Mouse (Mus musculus) forebrain, embryonic 12.5 days (tissue): ENCODE data around the gene Defb45. TPM values are rescaled to one million over a fixed set of nuclear protein-coding genes. Genes with fewer than 3 reads are reported as not detected.
A peak's percentile ranks its signal among the peaks of the same experiment; 100 is the strongest.

Experiments
- ATAC-seq: fragments of 200-750 bp; cut with Nextera tagmentation; 2 replicates; pipeline ENCODE4 v1.8.0; 2017; ENCODE audit warnings: moderate TSS enrichment; ENCODE audit not compliant: low FRiP score
- H3K27ac ChIP-seq: fragments of 300-500 bp; sonication (generic); 2 replicates; pipeline ENCODE4 v1.5.1; 2016; ENCODE audit warnings: mild to moderate bottlenecking
- H3K27me3 ChIP-seq: fragments of 300-500 bp; sonication (generic); 2 replicates; pipeline ENCODE4 v1.6.1; 2016; ENCODE audit warnings: mild to moderate bottlenecking
- H3K36me3 ChIP-seq: fragments of 300-500 bp; sonication (generic); replicated peaks from 2 replicates; pipeline ENCODE4 v1.6.1; 2016; ENCODE audit warnings: mild to moderate bottlenecking
- H3K4me1 ChIP-seq: fragments of 300-500 bp; sonication (generic); 2 replicates; pipeline ENCODE4 v1.6.1; 2016
- H3K4me2 ChIP-seq: fragments of 300-500 bp; sonication (generic); 2 replicates; pipeline ENCODE4 v1.6.1; 2016; ENCODE audit warnings: mild to moderate bottlenecking, moderate library complexity
- H3K4me3 ChIP-seq: fragments of 300-500 bp; sonication (generic); replicated peaks from 2 replicates; pipeline ENCODE4 v1.5.1; 2016; ENCODE audit warnings: mild to moderate bottlenecking
- H3K9ac ChIP-seq: fragments of 300-500 bp; sonication (generic); 2 replicates; pipeline ENCODE4 v1.6.1; 2016; ENCODE audit warnings: mild to moderate bottlenecking
- H3K9me3 ChIP-seq: fragments of 300-500 bp; sonication (generic); 2 replicates; pipeline ENCODE4 v1.6.1; 2016
- WGBS: fragments of 180-500 bp; shearing (Covaris S2); methylation state at CpG from one replicate; pipeline ENCODE4 v1.1.7; 2016; 5-methylcytosine and 5-hydroxymethylcytosine counted together
- polyA plus RNA-seq: library from polyadenylated mRNA; unstranded; fragments of >200 nt; fragmentation: Nextera tagmentation; extraction: Ambion mirVana; gene quantifications from 2 replicates; pipeline ENCODE4 v1.2.1, GENCODE M21; 2016

The Defb45 gene
- polyA plus RNA-seq, 1 experiment from 2014 or later = not detected

DNA sequence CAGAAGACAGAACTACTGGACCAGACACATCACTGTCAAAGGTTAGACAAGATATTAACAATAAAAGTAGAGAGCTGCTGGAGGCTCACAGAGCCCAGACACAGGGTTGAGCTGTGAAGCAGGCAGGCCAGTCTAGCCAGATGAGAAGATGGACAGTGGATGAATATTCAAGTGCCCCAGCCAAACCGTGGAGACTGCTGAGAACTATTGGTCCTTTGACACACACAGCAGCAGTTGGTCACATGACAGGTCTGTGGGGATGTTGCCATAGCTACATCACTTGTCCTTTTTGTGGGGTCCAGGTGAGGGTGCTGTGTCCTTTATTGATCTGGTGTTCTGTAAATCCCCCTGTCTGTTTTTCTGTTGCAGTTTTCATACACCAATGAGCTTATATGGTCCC lies 26.1 kb upstream of the Defb45 start:
- H3K27me3 ChIP-seq = peaks cover 59% of the 10 kb centered on the region
- no peak overlapping the region for H3K4me2 ChIP-seq
- no peak overlapping the region for H3K27ac ChIP-seq
- 8% methylated on average over 1 of the region's 1 CpGs for WGBS
- H3K36me3 ChIP-seq = no peaks in the 10 kb centered on the region
- ATAC-seq = peak; percentile 70
- H3K9me3 ChIP-seq = no peaks in the 10 kb centered on the region
- H3K4me1 ChIP-seq = peaks cover 23% of the 10 kb centered on the region
- no peak overlapping the region for H3K9ac ChIP-seq
- no peak overlapping the region for H3K4me3 ChIP-seq

DNA sequence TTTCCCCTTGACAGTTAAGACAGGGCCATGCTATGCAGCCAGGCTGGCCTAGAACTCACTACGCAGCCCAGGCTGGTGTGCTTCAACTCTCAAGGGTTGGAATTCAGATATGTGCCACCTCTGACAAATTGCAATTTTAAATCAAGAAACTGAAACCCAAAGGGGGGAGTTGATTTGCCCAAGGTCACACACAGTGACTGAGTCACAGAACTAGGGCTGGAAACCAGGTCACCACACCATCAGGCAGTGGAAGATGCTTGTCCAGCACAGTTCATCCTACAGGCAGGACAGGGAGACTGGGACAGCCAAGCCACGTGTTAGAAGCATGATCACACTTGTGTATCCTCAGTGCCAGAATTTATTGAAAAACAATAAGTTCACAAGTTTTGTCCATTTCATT lies 25.4 kb upstream of the Defb45 start:
- no peak overlapping the region for H3K4me2 ChIP-seq
- H3K36me3 ChIP-seq = no peaks in the 10 kb centered on the region
- H3K9me3 ChIP-seq = no peaks in the 10 kb centered on the region
- H3K4me3 ChIP-seq = no peak overlapping the region
- peaks cover 23% of the 10 kb centered on the region for H3K4me1 ChIP-seq
- peaks cover 54% of the 10 kb centered on the region for H3K27me3 ChIP-seq
- no peak for ATAC-seq
- WGBS = 86% methylated on average over 2 of the region's 2 CpGs
- no peak overlapping the region for H3K9ac ChIP-seq
- no peak overlapping the region for H3K27ac ChIP-seq

DNA sequence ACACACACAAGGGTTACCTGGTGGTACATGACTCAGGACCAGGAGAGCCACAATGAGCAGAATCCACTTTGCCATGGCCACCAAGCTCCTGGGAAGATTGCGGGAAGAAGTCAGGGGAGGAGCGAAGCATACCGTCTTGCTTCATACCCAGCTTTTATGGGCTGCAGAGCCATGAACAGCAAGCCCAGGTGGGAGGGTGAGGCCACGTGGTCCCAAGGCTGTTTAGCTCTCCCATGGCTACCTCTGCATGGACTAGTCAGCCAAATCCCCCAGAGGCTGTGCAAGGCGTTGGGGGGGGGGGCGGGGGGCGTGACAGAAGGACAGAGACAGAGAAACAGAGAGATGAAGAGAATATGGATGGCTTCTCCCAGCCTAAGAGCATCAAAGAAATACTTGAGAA lies 23.8 kb upstream of the Defb45 start, which contains the start of gene Defb25:
TSS of gene Defb25 (minus strand) at position 101 of the 400 bp plus-strand sequence.
- Histone ChIP-seq H3K27me3 (peaks cover 38% of the 10 kb centered on the region), H3K27ac (no peak within 1 kb of the TSS), H3K9me3 (no peaks in the 10 kb centered on the region), H3K9ac (no peak within 1 kb of the TSS), H3K4me3 (no peak within 1 kb of the TSS), H3K4me2 (no peak within 1 kb of the TSS), H3K36me3 (no peaks in the 10 kb centered on the region), H3K4me1 (peaks cover 23% of the 10 kb centered on the region)
- 84% methylated on average over 7 of the region's 7 CpGs for WGBS
- ATAC-seq = no peak

DNA sequence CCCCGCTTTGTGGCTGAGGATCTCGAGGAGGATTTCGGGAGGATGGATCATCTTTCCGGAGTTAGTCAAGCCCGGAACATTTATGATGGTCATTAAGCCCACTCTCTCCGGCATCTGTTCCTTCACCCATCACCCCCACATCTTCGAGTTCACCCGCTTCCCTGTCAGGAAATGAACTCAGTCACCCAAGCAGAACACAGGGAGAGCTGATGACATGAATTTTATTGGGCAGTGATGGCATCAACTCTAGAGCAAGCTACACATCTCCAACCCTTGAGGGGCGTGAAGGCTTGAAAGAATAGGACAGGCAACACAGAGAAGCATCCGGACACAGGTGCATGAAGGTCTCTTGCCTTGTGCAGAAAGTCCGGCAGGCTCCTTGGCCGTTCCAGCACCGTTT lies 23.0 kb upstream of the Defb45 start:
- peaks cover 30% of the 10 kb centered on the region for H3K27me3 ChIP-seq
- no peaks in the 10 kb centered on the region for H3K9me3 ChIP-seq
- no peaks in the 10 kb centered on the region for H3K36me3 ChIP-seq
- H3K9ac ChIP-seq = no peak overlapping the region
- peaks cover 20% of the 10 kb centered on the region for H3K4me1 ChIP-seq
- H3K4me2 ChIP-seq = no peak overlapping the region
- H3K4me3 ChIP-seq = no peak overlapping the region
- no peak for ATAC-seq
- no peak overlapping the region for H3K27ac ChIP-seq
- WGBS = 90% methylated on average over 13 of the region's 13 CpGs

DNA sequence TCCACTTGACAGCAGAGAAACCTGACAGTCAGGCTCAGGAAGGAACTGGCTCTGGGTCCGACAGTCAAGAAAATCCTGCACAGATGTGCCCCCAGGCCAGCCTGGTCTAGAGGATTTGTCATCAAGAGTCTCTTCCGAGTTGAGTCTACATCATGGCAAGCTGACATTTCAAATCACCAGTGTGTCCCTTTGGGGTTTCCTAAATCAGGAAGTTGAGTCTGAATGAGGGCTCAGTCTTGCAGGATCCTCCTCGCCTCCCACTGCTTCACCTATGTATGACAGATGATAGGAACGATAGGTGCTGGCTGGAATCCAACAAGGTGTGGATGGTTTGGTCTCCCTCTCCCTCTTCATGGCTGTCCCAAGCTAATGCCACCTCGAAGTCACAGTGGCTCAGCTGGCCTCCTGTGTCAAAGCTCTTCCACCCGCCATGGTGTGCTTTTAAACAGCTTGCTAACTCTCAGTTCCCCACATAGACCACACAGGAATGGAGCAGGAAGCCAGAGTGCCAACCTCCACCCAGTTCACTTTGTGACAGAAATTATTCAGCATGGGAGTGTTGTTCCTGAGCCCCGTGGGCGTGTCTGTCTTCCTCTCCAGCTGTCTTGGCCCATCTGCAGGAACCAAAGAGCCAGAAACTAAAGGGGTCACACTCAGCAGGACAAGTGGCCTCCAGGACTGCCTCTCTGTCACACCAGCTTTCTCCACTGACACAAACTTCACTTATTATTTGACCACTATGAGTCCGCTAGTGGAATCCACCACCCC lies 21.4 kb upstream of the Defb45 start:
- Histone ChIP-seq H3K4me2 (no peak overlapping the region), H3K4me3 (no peak overlapping the region), H3K4me1 (peaks cover 6% of the 10 kb centered on the region), H3K27ac (no peak overlapping the region), H3K27me3 (peaks cover 14% of the 10 kb centered on the region), H3K9me3 (no peaks in the 10 kb centered on the region), H3K9ac (no peak overlapping the region), H3K36me3 (no peaks in the 10 kb centered on the region)
- no peak for ATAC-seq
- 78% methylated on average over 9 of the region's 9 CpGs for WGBS

DNA sequence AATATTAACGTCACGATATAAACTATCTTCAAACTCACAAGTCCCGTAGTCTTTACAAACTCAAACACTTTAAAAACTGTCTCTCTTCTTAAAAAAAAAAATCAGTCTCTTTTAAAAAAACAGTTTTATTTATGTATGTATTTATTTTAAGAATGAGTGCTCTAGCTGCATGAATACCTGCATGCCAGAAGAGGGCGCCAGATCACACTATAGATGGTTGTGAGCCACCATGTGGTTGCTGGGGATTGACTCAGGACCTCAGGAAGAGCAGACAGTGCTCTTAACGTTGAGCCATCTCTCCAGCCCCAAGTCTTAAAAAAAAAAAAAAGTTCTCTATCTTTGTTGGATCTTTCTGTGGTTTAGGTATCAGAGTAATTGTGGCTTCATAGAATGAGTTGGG lies 18.2 kb upstream of the Defb45 start:
- Histone ChIP-seq H3K4me2 (no peak overlapping the region), H3K4me1 (no peaks in the 10 kb centered on the region), H3K27ac (no peak overlapping the region), H3K9me3 (no peaks in the 10 kb centered on the region), H3K4me3 (no peak overlapping the region), H3K9ac (no peak overlapping the region), H3K27me3 (no peaks in the 10 kb centered on the region), H3K36me3 (no peaks in the 10 kb centered on the region)
- WGBS = 55% methylated on average over 5 of the region's 5 CpGs
- ATAC-seq = no peak

DNA sequence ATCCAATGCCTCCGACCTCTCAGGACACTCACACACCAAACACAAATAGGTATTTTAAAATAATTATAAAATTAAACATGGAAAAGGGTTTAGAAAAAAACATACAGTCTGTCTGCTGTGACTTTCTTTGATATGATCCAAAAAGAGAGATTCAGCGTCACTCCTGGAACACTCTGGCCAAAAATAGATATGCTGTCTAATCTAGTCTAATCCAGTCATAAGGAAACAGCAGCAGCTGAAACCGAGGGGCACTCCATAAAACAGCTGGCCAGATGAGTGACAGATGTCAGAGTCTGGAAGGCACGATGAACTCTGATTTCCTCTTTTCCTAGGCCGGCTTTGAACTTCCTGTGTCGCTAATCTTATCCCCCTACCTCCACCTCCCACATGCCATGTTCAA lies 17.3 kb upstream of the Defb45 start:
- no peak overlapping the region for H3K9ac ChIP-seq
- H3K4me3 ChIP-seq = no peak overlapping the region
- H3K36me3 ChIP-seq = no peaks in the 10 kb centered on the region
- H3K27me3 ChIP-seq = no peaks in the 10 kb centered on the region
- 88% methylated on average over 6 of the region's 6 CpGs for WGBS
- no peak overlapping the region for H3K27ac ChIP-seq
- H3K4me1 ChIP-seq = no peaks in the 10 kb centered on the region
- H3K9me3 ChIP-seq = no peaks in the 10 kb centered on the region
- no peak overlapping the region for H3K4me2 ChIP-seq
- no peak for ATAC-seq

DNA sequence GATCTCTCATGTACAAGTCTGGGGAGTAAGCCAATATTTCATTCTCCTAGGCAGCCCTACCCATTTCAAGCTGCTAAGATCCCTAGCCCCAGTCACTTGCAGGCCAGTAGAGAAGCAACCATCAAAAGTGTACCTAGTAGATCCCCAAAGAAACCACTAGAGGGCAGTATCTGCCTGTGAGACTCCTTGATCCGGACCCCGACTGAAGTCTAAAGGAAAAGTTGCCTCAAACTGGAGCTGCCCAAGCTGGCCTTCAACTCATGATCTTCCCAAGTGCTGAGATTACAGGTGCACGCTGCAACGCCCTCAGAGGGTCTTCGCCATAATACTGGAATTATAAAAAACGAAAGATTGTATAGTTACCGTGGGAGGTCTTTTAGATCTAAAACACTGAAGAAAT lies 16.4 kb upstream of the Defb45 start:
- Histone ChIP-seq H3K4me3 (no peak overlapping the region), H3K9ac (no peak overlapping the region), H3K36me3 (no peaks in the 10 kb centered on the region), H3K27ac (no peak overlapping the region), H3K9me3 (no peaks in the 10 kb centered on the region), H3K4me2 (no peak overlapping the region), H3K27me3 (no peaks in the 10 kb centered on the region), H3K4me1 (no peaks in the 10 kb centered on the region)
- peak; percentile 33; the same call in 1 of the 2 replicates for ATAC-seq
- WGBS = 11% methylated on average over 7 of the region's 7 CpGs

DNA sequence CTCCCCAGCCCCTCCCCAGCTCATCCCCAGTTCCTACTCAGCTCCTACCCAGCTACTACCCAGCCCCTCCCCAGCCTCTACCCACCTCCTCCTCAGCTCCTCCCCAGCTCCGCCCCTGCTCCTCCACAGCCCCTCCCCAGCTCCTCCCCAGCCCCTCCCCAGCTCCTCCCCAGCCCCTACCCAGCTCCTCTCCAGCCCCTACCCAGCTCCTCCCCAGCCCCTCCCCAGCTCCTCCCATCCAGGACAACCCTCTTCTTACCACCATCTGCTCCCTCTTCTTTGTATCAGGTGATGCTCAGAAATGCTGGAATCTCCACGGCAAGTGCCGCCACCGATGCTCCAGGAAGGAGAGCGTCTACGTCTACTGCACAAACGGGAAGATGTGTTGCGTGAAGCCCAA lies 13.0 kb upstream of the Defb45 start:
- Histone ChIP-seq H3K27me3 (no peaks in the 10 kb centered on the region), H3K9me3 (no peaks in the 10 kb centered on the region), H3K4me2 (no peak overlapping the region), H3K27ac (no peak overlapping the region), H3K36me3 (no peaks in the 10 kb centered on the region), H3K9ac (no peak overlapping the region), H3K4me1 (no peaks in the 10 kb centered on the region), H3K4me3 (no peak overlapping the region)
- WGBS = 37% methylated on average over 8 of the region's 8 CpGs
- no peak for ATAC-seq

DNA sequence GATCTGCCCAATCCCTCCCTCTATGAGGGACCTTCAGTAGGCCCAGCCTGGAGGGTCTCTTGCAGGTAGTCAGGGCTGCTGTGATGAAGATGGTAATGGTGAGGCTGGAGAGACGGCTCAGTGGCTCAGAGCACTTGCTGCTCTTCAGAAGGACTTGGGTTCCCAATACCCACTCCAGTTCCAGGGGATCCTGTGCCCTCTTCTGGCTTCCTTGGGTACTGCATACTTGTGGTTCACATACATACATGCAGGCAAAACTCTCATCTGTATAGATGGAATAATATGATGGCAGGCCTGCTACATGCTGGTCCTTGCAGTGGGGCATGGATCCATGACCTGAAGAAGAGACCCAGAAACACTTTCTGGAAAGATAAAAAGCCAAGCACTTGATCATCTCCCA lies 9.5 kb upstream of the Defb45 start:
- 95% methylated on average over 1 of the region's 1 CpGs for WGBS
- Histone ChIP-seq H3K9me3 (no peaks in the 10 kb centered on the region), H3K27me3 (no peaks in the 10 kb centered on the region)

DNA sequence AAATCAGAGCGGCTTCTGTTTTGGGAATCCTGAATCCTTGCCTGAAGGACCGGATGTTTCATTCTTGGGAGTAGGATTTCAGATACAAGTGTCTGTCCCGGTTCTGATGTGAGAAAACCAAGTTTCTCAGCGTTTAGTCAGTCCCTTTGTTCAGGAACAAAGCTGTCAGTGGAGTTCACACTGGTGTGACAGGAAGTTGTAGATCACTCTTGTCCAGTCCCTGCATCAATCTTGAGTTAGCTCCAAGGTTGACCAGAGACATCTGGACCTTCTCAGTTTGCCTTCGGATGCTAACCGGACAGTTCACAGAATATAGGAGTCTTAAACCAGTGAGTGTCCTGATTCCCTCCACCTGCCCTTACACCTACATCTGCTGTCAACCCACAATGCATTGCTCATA lies 8.5 kb upstream of the Defb45 start:
- no peak overlapping the region for H3K4me2 ChIP-seq
- H3K9ac ChIP-seq = no peak overlapping the region
- no peaks in the 10 kb centered on the region for H3K27me3 ChIP-seq
- no peaks in the 10 kb centered on the region for H3K4me1 ChIP-seq
- 77% methylated on average over 6 of the region's 6 CpGs for WGBS
- H3K36me3 ChIP-seq = no peaks in the 10 kb centered on the region
- no peak overlapping the region for H3K27ac ChIP-seq
- H3K9me3 ChIP-seq = no peaks in the 10 kb centered on the region
- no peak for ATAC-seq
- H3K4me3 ChIP-seq = no peak overlapping the region

More for the DNA sequence above, 9.5 kb upstream of the Defb45 start:
- ATAC-seq = no peak
- Histone ChIP-seq H3K4me2 (no peak overlapping the region), H3K4me3 (no peak overlapping the region), H3K27ac (no peak overlapping the region), H3K36me3 (no peaks in the 10 kb centered on the region), H3K9ac (no peak overlapping the region), H3K4me1 (no peaks in the 10 kb centered on the region)

DNA sequence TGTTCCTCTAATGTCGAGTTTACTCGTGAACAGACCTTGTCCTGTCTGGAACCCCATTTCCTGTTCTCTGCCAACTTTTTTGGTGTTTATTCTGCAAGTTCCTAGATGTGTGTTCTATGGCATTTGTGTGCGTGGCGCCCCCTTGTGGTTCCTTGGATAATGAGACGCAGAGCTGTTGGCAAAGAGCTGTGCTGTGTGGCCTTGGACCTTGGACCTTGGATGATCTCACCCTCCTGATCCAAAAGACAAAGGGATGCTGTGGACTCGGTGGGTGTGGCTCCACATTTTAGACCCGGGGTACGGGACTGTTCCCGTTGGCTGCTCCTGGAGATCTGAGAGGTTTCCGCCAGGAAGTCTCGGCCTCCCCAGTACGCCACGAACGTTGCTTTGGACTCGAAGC lies 4.9 kb upstream of the Defb45 start, which contains the start of gene Defb36:
TSS of gene Defb36 (plus strand) at position 271 of the 400 bp plus-strand sequence.
- Histone ChIP-seq H3K27me3 (no peaks in the 10 kb centered on the region), H3K4me2 (no peak within 1 kb of the TSS), H3K27ac (no peak within 1 kb of the TSS), H3K9me3 (no peaks in the 10 kb centered on the region), H3K9ac (no peak within 1 kb of the TSS), H3K36me3 (no peaks in the 10 kb centered on the region), H3K4me1 (no peaks in the 10 kb centered on the region), H3K4me3 (no peak within 1 kb of the TSS)
- WGBS = 84% methylated on average over 15 of the region's 15 CpGs
- no peak for ATAC-seq

DNA sequence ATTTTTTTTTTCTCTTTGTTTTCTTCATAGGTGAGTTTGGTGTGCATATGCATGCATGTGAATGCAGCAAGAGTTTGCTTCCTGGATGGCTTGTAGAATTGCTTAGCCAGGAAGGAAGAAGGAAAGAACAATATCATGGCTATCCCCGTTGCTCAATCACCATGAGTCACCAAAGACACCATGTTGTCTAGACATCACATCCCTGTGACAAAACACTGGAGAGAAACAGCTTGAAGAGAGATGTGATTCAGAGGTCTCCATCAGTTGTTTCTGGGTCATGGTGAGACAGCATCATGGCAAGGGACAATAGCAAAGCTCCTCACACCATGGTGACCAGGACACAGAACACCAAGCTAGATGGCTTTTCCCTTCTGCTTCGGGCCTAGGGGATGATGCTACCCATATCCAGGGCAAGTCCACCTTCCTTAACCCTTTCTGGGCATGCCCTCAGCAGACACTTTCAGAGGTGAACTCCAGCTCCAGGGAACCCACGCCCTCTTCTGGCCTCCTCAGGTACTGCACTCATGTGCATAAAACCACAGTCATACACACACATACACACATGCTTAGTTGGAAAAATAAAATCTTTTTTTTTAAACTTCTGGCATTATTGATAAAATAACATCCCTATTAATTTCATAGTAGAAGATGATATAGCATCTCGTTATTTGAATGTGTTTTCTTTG lies 2.2 kb upstream of the Defb45 start:
- WGBS = 76% methylated on average over 4 of the region's 4 CpGs
- Histone ChIP-seq H3K4me3 (no peak overlapping the region), H3K9ac (no peak overlapping the region)

More for the DNA sequence above, 2.2 kb upstream of the Defb45 start:
- Histone ChIP-seq H3K4me2 (no peak overlapping the region), H3K27ac (no peak overlapping the region), H3K36me3 (no peaks in the 10 kb centered on the region), H3K27me3 (no peaks in the 10 kb centered on the region), H3K4me1 (no peaks in the 10 kb centered on the region), H3K9me3 (no peaks in the 10 kb centered on the region)
- ATAC-seq = no peak
